Mouse (Mus musculus): ENCODE data around the gene Shisa2. TPM values are rescaled to one million over a fixed set of nuclear protein-coding genes. Genes with fewer than 3 reads are reported as not detected.
A peak's percentile ranks its signal among the peaks of the same experiment; 100 is the strongest.
"Not testable (repeated sequence)": the region's sequence is repeated elsewhere in the genome, so short reads cannot be mapped to it uniquely, and the experiment has no call there.

Gene Shisa2
- total RNA-seq (2021), result 1 to 10 TPM; 2.6 to 2.9 TPM

GRCm38 (mm10) chr14:59625158-59625805 is at the start of gene Shisa2:
Gene Shisa2 (plus strand): TSS chr14:59625308.
- intact Hi-C loops (cut with DNase I), result loop anchor here (5.0 kb wide), 1 partner anchor 392 kb away; no protein-coding TSS in a partner anchor
- DNase-seq (ENCODE audit: extremely low spot score in 1 of 2, low spot score in 2 of 2), result peak; percentile 36 to 85

GRCm38 (mm10) chr14:59576385-59576784 is 48.7 kb upstream of the Shisa2 start:
- intact Hi-C loops (cut with DNase I), result no loop called here

DNA sequence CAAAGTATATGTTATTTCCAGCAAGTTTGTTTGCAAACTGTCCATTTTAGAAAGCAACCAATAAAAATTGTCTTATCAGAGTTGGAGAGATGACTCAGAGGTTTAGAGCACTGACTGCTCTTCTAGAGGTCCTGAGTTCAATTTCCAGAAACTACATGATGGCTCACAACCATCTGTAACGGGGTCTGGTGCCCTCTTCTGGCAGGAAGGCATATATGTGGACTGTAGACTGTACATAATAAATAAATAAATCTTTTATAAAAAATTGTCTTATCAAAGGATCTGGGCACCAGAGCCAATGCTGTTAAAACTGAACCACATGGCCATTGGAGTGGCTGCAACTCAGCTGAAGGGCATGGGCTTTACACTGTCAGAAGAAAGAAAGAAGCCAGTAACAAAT is 34.5 kb upstream of the Shisa2 start:
- no peak for DNase-seq (ENCODE audit: extremely low spot score in 1 of 2, low spot score in 2 of 2)
- intact Hi-C loops (cut with DNase I), result no loop called here

More at GRCm38 (mm10) chr14:59576385-59576784, 48.7 kb upstream of the Shisa2 start:
- DNase-seq (ENCODE audit: extremely low spot score in 1 of 2, low spot score in 2 of 2), result no peak

- intact Hi-C loops (cut with DNase I), result no loop called here
- DNase-seq (ENCODE audit: extremely low spot score in 1 of 2, low spot score in 2 of 2), result no peak
These were observed 33.2 kb upstream of the Shisa2 start for GRCm38 (mm10) chr14:59591901-59592300.

DNA sequence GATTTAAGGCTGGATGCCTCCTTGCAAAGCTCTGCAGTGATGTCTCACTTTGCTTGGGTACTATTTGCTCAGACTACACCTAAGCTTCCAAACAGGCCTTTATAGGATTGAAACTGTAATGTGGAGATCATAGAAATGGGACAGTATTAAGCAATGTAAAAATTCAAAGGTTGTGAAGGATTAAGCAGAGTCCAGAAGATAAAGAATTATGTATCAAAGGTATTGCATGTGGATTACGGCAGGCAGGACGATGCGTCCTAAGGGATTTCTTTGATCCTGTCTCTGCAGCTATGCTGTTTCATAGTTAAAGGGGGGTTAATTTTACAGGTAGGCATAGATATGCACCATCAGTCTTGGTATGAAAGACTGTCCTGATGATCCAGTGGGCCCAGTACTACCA is 32.5 kb upstream of the Shisa2 start:
- intact Hi-C loops (cut with DNase I), result no loop called here
- DNase-seq (ENCODE audit: extremely low spot score in 1 of 2, low spot score in 2 of 2), result no peak

- DNase-seq (ENCODE audit: extremely low spot score in 1 of 2, low spot score in 2 of 2), result no peak
- intact Hi-C loops (cut with DNase I), result no loop called here
These were observed 30.1 kb upstream of the Shisa2 start for GRCm38 (mm10) chr14:59594988-59595387.

DNA sequence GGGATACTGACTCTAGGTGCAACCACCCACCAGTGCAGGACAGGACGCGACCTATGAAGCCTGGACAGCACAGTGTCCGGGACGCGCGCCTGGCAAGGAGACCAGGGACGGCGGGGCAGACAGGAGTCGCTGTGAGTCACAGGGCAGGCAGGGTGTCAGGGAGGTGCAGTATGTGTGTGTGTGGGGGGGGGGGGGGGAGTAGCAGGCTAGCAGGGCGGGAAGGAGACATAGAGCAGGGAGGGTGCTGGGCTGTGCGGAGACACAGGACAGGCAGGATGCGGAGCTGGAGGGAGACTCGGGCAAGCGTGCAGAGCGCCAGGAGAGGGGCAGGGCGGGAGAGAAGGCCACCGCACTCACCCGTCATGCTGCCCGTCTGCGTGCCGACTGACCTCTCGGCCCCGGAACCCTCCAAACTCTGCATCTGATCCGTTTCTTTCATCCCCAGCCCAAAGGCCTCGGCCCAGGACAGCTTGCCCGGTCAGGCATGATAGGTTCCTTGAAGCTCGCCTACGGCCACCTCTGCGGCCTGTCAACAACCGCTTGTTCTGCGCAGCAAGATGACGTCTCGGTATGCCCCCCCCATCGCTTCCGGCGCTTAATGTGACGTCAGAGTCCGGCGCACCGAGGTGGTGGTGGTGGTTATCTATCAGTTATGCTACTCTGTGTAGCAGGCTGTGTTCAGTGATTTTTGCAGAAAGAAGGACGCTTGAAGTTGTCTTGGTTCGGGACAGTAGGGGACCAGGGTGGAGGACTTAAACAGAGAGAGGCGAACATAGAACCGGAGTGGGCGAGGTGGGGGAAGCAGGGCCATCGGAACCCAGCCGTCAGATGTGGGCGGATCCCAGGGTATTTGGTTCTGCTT is 27.5 kb upstream of the Shisa2 start, which contains the start of gene Cdadc1:
Gene Cdadc1, minus strand, starts transcription at position 562 of the 862 bp plus-strand sequence.
- peak; percentile 94 to 95 for DNase-seq (ENCODE audit: extremely low spot score in 1 of 2, low spot score in 2 of 2)
- intact Hi-C loops (cut with DNase I), result no loop called here

GRCm38 (mm10) chr14:59598260-59598627 is 26.9 kb upstream of the Shisa2 start:
- DNase-seq (ENCODE audit: extremely low spot score in 1 of 2, low spot score in 2 of 2), result no peak
- intact Hi-C loops (cut with DNase I), result no loop called here

GRCm38 (mm10) chr14:59604002-59604645 is 21.0 kb upstream of the Shisa2 start:
- DNase-seq (ENCODE audit: extremely low spot score in 1 of 2, low spot score in 2 of 2), result no peak
- intact Hi-C loops (cut with DNase I), result loop anchor here (2.0 to 5.0 kb wide), 2 partner anchors 413 to 452 kb away; no protein-coding TSS in a partner anchor

- peak in 1 of 2 experiments; percentile 68 for DNase-seq (ENCODE audit: extremely low spot score in 1 of 2, low spot score in 2 of 2)
- intact Hi-C loops (cut with DNase I), result loop anchor here (2.0 kb wide), 1 partner anchor 411 kb away; no protein-coding TSS in a partner anchor
These were observed 19.3 kb upstream of the Shisa2 start for GRCm38 (mm10) chr14:59605671-59606353.

DNA sequence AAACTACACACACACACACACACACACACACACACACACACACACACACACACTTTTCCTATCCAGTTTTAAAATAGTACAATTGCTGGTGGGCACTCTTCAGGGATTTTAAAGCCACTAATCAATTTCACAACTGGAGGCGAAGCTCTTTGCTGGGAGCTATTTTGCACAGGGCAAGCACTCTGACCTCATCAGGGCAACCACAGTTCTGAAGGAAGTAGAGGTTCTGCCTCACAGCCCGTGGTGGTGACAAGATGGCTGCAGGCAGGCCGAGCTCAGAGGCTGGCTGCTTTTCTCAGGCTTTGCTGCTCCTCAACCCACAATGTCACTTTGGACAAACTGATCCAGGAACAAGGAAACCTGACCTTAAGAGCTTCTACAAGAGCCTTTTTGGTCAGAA is 18.1 kb upstream of the Shisa2 start:
- no peak for DNase-seq (ENCODE audit: extremely low spot score in 1 of 2, low spot score in 2 of 2)
- intact Hi-C loops (cut with DNase I), result no loop called here

DNA sequence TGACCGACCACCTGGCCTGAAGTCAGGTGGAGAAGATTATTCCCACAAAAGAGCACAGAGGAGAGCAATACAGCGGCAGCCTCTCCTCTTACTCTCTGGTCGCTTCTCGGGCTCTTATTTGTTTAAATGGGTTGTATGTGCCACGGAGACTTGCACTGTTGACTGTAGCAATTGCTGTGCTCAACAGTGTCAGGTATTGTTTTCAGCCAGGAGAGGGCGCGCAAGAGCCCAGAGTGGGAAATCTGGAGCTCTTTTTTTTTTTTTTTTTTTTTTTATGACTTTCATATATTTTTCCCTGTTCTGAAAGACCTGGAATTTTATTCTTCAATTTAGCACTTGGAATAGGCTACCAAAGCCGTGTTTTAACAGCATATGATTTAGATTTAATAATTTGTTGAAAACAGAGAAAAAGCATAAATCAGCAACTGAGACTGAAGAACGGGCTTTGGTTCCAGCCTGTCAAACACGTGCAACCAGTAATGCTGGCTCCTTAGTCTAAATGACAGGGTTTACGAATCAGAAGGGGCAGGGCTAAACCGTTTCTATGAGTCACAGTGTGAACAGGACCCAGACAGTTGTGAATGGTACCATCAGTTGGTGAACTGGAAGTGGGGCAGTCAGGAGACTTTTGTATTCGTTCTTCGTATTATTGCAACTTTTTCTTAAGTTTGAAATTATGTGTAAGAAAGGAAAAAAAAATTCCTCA is 12.0 kb upstream of the Shisa2 start:
- intact Hi-C loops (cut with DNase I), result loop anchor here (2.0 kb wide), 1 partner anchor 330 kb away; no protein-coding TSS in a partner anchor
- DNase-seq (ENCODE audit: extremely low spot score in 1 of 2, low spot score in 2 of 2), result peak in 1 of 2 experiments; percentile 75

DNA sequence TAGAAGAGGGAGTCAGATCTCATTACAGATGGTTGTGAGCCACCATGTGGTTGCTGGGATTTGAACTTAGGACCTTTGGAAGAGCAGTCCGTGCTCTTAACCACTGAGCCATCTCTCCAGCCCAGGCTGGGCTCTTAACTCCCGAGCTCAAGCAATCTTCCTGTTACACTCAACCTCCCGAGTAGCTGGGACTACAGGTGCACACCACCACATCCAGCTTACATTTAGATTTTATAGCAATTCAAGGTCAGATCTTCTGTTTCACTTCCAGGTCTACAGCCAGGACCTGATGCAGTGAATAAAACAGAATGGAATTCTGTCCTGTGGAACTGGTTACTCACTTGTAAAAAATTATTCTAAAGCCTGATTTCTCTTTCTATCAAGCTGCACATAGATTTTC is 11.0 kb upstream of the Shisa2 start:
- DNase-seq (ENCODE audit: extremely low spot score in 1 of 2, low spot score in 2 of 2); intact Hi-C loops (cut with DNase I): not testable (repeated sequence)

DNA sequence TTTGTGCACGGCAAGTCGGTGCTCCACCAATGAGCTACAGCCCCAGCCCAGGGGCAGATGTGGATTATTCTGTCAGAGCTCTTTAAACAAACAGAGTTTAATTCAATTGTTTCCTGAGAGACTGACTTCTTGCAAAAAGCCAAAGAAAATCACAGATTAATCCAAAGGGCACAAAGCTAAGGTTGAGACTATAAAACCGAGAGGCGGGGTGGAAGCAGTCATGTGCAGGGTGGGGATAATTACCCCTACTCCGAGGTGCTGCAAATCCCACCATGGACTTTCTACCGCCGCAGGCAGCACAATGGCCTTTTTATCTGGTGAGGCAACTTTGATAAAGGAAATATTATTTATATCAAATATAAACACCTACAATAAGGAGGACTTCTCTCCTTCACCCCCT is 8.3 kb upstream of the Shisa2 start:
- no peak for DNase-seq (ENCODE audit: extremely low spot score in 1 of 2, low spot score in 2 of 2)
- intact Hi-C loops (cut with DNase I), result no loop called here

DNA sequence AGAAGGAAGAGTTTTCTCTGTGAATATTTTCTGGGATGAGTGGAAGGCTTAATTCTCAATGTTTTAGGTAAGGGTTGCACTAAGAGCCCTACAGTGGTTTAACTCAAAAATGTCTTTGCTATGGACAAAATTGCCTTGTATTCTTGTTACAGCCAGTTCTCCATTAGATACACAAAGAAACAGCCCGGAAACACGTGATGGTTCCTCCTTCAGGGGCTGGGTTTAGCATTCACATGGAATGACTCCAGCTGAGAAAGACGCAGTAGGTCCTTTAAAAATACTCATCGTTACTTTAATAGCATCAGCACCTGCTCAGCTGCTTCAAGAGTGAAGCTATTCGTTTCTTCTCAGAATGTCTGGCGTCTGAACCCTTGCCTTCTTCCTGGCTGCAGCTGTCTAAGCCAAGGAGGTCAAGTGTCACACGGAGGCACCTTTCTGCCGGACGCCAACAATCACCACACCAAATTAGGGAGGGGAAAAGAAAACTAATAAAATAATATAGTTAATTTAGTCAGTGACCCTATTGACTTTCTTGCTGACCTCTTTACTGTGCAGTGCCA is 702 bp upstream of the Shisa2 start:
- no peak for DNase-seq (ENCODE audit: extremely low spot score in 1 of 2, low spot score in 2 of 2)
- intact Hi-C loops (cut with DNase I), result no loop called here

- intact Hi-C loops (cut with DNase I), result loop anchor here (5.0 kb wide), 1 partner anchor 391 kb away; no protein-coding TSS in a partner anchor
- DNase-seq (ENCODE audit: extremely low spot score in 1 of 2, low spot score in 2 of 2), result peak in 1 of 2 experiments; percentile 55
These were observed 777 bp downstream of the Shisa2 start for GRCm38 (mm10) chr14:59625806-59626364.

- intact Hi-C loops (cut with DNase I), result loop anchor here (5.0 kb wide), 1 partner anchor 391 kb away; no protein-coding TSS in a partner anchor
These were observed 1.6 kb downstream of the Shisa2 start for GRCm38 (mm10) chr14:59626711-59627110.

More at GRCm38 (mm10) chr14:59626711-59627110, 1.6 kb downstream of the Shisa2 start:
- DNase-seq (ENCODE audit: extremely low spot score in 1 of 2, low spot score in 2 of 2), result peak in 1 of 2 experiments; percentile 8
